Mouse (Mus musculus) liver, embryonic 14.5 days (tissue): ENCODE results near the gene Cd28.

ENCODE experiments used
- CTCF ChIP-seq: IDR thresholded peaks from 2 replicates; pipeline ENCODE4 v1.5.1; 2016; ENCODE audit warnings: antibody characterized with exemption, low read depth, control low read depth
- EP300 ChIP-seq: IDR thresholded peaks from 2 replicates; pipeline ENCODE4 v1.6.1; 2016; ENCODE audit warnings: antibody characterized with exemption, low read depth

GRCm38 (mm10) chr1:60801210-60801671 is 84.6 kb downstream of the Cd28 start:
- TF ChIP-seq CTCF (no peak), EP300 (no peak)
